Mouse (Mus musculus) midbrain, embryonic 16.5 days (tissue): ENCODE results near the gene Nol6. TPM values are rescaled to one million over a fixed set of nuclear protein-coding genes. Genes with fewer than 3 reads are reported as not detected.

Source experiments
- ATAC-seq: fragments of 200-750 bp; cut with Nextera tagmentation; 2 replicates; pipeline ENCODE4 v1.8.0; 2017; ENCODE audit warnings: moderate TSS enrichment
- H3K27ac ChIP-seq: fragments of 300-500 bp; sonication (generic); 2 replicates; pipeline ENCODE4 v1.5.1; 2014; ENCODE audit warnings: mild to moderate bottlenecking, low read length, mixed read lengths
- H3K27me3 ChIP-seq: fragments of 300-500 bp; sonication (generic); 2 replicates; pipeline ENCODE4 v1.6.1; 2014; ENCODE audit warnings: low read depth, low read length, mixed read lengths; ENCODE audit not compliant: control insufficient read depth, insufficient read depth
- H3K36me3 ChIP-seq: fragments of 300-500 bp; sonication (generic); 2 replicates; pipeline ENCODE4 v1.6.1; 2014; ENCODE audit warnings: mild to moderate bottlenecking, low read length, moderate library complexity, mixed read lengths; ENCODE audit not compliant: control insufficient read depth, insufficient read depth
- H3K4me1 ChIP-seq: fragments of 300-500 bp; sonication (generic); 2 replicates; pipeline ENCODE4 v1.6.1; 2014; ENCODE audit warnings: mild to moderate bottlenecking, low read length, mixed read lengths; ENCODE audit not compliant: control insufficient read depth, insufficient read depth
- H3K4me2 ChIP-seq: fragments of 300-500 bp; sonication (generic); 2 replicates; pipeline ENCODE4 v1.6.1; 2014; ENCODE audit warnings: mild to moderate bottlenecking, low read length, mixed read lengths
- H3K4me3 ChIP-seq: fragments of 300-500 bp; sonication (generic); 2 replicates; pipeline ENCODE4 v1.5.1; 2014; ENCODE audit warnings: low read depth, mild to moderate bottlenecking, low read length, moderate library complexity, mixed read lengths
- H3K9ac ChIP-seq: fragments of 300-500 bp; sonication (generic); 2 replicates; pipeline ENCODE4 v1.6.1; 2014; ENCODE audit warnings: low read depth, low read length, mixed read lengths
- H3K9me3 ChIP-seq: fragments of 300-500 bp; sonication (generic); replicated peaks from 2 replicates; pipeline ENCODE4 v1.6.1; 2014; ENCODE audit warnings: mild to moderate bottlenecking, low read length, mixed read lengths; ENCODE audit not compliant: control insufficient read depth, poor library complexity, severe bottlenecking
- WGBS: fragments of 180-500 bp; shearing (Covaris S2); extraction: QIAGEN DNeasy Blood & Tissue Kit; methylation state at CpG from one replicate; pipeline ENCODE4 v1.1.7; 2014; 5-methylcytosine and 5-hydroxymethylcytosine counted together
- polyA plus RNA-seq: library from polyadenylated mRNA; unstranded; fragments of >200 nt; fragmentation: Nextera tagmentation; extraction: Ambion mirVana; gene quantifications from 2 replicates; pipeline ENCODE4 v1.2.1, GENCODE M21; 2015

Gene Nol6
- polyA plus RNA-seq, 1 experiment from 2014 or later: 43.6 TPM

GRCm38 (mm10) chr4:41107440-41107839 lies 16.8 kb downstream of the Nol6 start:
- Histone ChIP-seq H3K4me2 (no peak overlapping the region), H3K4me1 (no peaks in the 10 kb centered on the region), H3K9me3 (no peaks in the 10 kb centered on the region), H3K36me3 (no peaks in the 10 kb centered on the region), H3K4me3 (no peak overlapping the region), H3K27ac (no peak overlapping the region), H3K27me3 (no peaks in the 10 kb centered on the region), H3K9ac (no peak overlapping the region)
- no peak for ATAC-seq
- 67% methylated on average over 4 of the region's 4 CpGs for WGBS

- ATAC-seq: no peak
- Histone ChIP-seq H3K4me3 (no peak overlapping the region), H3K27ac (no peak overlapping the region), H3K27me3 (peaks cover 5% of the 10 kb centered on the region), H3K4me1 (peaks cover 4% of the 10 kb centered on the region), H3K36me3 (no peaks in the 10 kb centered on the region), H3K9ac (no peak overlapping the region), H3K9me3 (no peaks in the 10 kb centered on the region), H3K4me2 (no peak overlapping the region)
These were observed 21.4 kb downstream of the Nol6 start for GRCm38 (mm10) chr4:41102901-41103300.

GRCm38 (mm10) chr4:41100986-41101385 lies 23.3 kb downstream of the Nol6 start:
- WGBS: 8% methylated on average over 1 of the region's 1 CpGs
- no peaks in the 10 kb centered on the region for H3K9me3 ChIP-seq
- no peak for ATAC-seq

GRCm38 (mm10) chr4:41098577-41098951 lies 25.7 kb downstream of the Nol6 start:
- peaks cover 11% of the 10 kb centered on the region for H3K27me3 ChIP-seq
- peak overlapping the region; percentile 69 for H3K9ac ChIP-seq

More at GRCm38 (mm10) chr4:41100986-41101385, 23.3 kb downstream of the Nol6 start:
- Histone ChIP-seq H3K4me3 (no peak overlapping the region), H3K9ac (no peak overlapping the region), H3K4me1 (peaks cover 4% of the 10 kb centered on the region), H3K27ac (no peak overlapping the region), H3K4me2 (no peak overlapping the region), H3K27me3 (peaks cover 11% of the 10 kb centered on the region), H3K36me3 (no peaks in the 10 kb centered on the region)

GRCm38 (mm10) chr4:41097871-41098576 lies 26.2 kb downstream of the Nol6 start, which contains the start of gene Aqp3:
TSS of gene Aqp3 (minus strand) at chr4:41098183.
- WGBS: under 1% methylated on average over 42 of the region's 42 CpGs

More at GRCm38 (mm10) chr4:41098577-41098951, 25.7 kb downstream of the Nol6 start:
- Histone ChIP-seq H3K27ac (no peak overlapping the region), H3K9me3 (no peaks in the 10 kb centered on the region), H3K4me1 (peaks cover 4% of the 10 kb centered on the region), H3K4me3 (peak overlapping the region; percentile 54), H3K4me2 (peak overlapping the region; percentile 96), H3K36me3 (no peaks in the 10 kb centered on the region)
- ATAC-seq: peak; percentile 18; the same call in 1 of the 2 replicates
- 17% methylated on average over 11 of the region's 11 CpGs for WGBS

GRCm38 (mm10) chr4:41097381-41097780 lies 26.9 kb downstream of the Nol6 start:
- H3K9ac ChIP-seq: no peak overlapping the region
- H3K4me3 ChIP-seq: no peak overlapping the region; the same call in 1 of the 2 replicates
- no peak for ATAC-seq
- H3K27me3 ChIP-seq: peaks cover 11% of the 10 kb centered on the region
- no peak overlapping the region for H3K27ac ChIP-seq
- no peaks in the 10 kb centered on the region for H3K36me3 ChIP-seq
- peaks cover 4% of the 10 kb centered on the region for H3K4me1 ChIP-seq
- no peak overlapping the region for H3K4me2 ChIP-seq
- 44% methylated on average over 13 of the region's 13 CpGs for WGBS
- no peaks in the 10 kb centered on the region for H3K9me3 ChIP-seq

More at GRCm38 (mm10) chr4:41097871-41098576, 26.2 kb downstream of the Nol6 start, which contains the start of gene Aqp3:
- Histone ChIP-seq H3K9ac (peak within 1 kb of the TSS; percentile 69), H3K27me3 (peaks cover 11% of the 10 kb centered on the region), H3K4me1 (peaks cover 4% of the 10 kb centered on the region), H3K9me3 (no peaks in the 10 kb centered on the region), H3K36me3 (no peaks in the 10 kb centered on the region), H3K4me2 (peak within 1 kb of the TSS; percentile 96), H3K27ac (no peak within 1 kb of the TSS), H3K4me3 (peak within 1 kb of the TSS; percentile 54)
- ATAC-seq: peak; percentile 63

GRCm38 (mm10) chr4:41096794-41097193 lies 27.5 kb downstream of the Nol6 start:
- H3K9ac ChIP-seq: no peak overlapping the region
- no peak overlapping the region for H3K4me3 ChIP-seq
- no peaks in the 10 kb centered on the region for H3K36me3 ChIP-seq
- H3K4me1 ChIP-seq: peaks cover 4% of the 10 kb centered on the region
- peaks cover 11% of the 10 kb centered on the region for H3K27me3 ChIP-seq
- H3K9me3 ChIP-seq: no peaks in the 10 kb centered on the region
- H3K27ac ChIP-seq: no peak overlapping the region
- 83% methylated on average over 5 of the region's 5 CpGs for WGBS
- ATAC-seq: no peak
- no peak overlapping the region for H3K4me2 ChIP-seq

GRCm38 (mm10) chr4:41096169-41096568 lies 28.1 kb downstream of the Nol6 start:
- no peak overlapping the region for H3K9ac ChIP-seq
- no peak overlapping the region for H3K4me2 ChIP-seq
- H3K9me3 ChIP-seq: no peaks in the 10 kb centered on the region
- peaks cover 11% of the 10 kb centered on the region for H3K27me3 ChIP-seq
- H3K27ac ChIP-seq: no peak overlapping the region
- ATAC-seq: no peak
- H3K4me3 ChIP-seq: no peak overlapping the region
- no peaks in the 10 kb centered on the region for H3K36me3 ChIP-seq
- 74% methylated on average over 8 of the region's 8 CpGs for WGBS
- H3K4me1 ChIP-seq: peaks cover 4% of the 10 kb centered on the region

- no peak overlapping the region for H3K9ac ChIP-seq
- no peak overlapping the region for H3K4me3 ChIP-seq
- ATAC-seq: no peak
- H3K36me3 ChIP-seq: no peaks in the 10 kb centered on the region
- H3K4me2 ChIP-seq: no peak overlapping the region
- peaks cover 9% of the 10 kb centered on the region; the same call in 1 of the 2 replicates for H3K27me3 ChIP-seq
- H3K9me3 ChIP-seq: no peaks in the 10 kb centered on the region
- 61% methylated on average over 9 of the region's 9 CpGs for WGBS
- H3K4me1 ChIP-seq: peaks cover 4% of the 10 kb centered on the region
- no peak overlapping the region for H3K27ac ChIP-seq
These were observed 29.9 kb downstream of the Nol6 start for GRCm38 (mm10) chr4:41094361-41094760.
